Comparison of ENCODE assay signal across 8 mouse cellular contexts in the genomic region with DNA sequence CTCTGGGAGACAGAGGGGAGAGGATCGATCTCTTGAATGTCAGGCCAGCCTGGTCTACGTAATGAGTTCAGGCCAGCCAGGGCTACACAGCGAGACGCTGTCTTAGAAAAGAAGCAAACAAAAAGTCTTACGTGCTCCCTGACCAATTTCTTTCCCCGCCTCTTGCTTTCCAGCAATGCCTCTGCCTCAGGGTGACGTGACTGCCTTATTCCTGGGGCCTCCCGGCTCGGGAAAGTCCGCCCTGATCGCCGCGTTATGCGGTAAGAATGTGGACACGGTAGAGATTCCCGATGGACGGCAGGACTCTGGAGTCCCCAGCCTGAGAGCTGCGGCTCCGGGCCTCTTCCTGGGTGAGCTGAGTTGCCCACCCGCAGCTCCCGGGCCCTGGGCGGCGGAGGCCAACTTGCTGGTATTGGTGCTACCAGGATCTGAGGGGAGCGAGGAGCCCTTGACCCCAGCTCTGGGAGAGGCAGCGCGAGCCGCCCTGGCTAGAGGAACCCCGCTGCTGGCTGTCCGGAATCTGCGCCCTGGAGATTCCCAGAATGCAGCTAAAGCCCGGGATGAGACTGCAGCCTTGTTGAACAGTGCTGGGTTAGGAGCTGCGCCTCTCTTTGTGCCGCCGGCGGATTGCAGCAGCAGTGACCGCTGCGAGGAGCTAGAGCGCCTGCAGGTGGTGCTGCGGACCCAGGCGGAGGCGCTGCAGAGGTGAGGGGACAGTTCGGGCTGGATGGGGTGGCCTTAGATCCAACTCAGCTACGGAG. TPM values are rescaled to one million over a fixed set of nuclear protein-coding genes. Genes with fewer than 3 reads are reported as not detected.
DNase-seq lines count a peak whose midpoint lies in the region; ATAC-seq and TF ChIP-seq lines count a peak whose summit lies in the region.

No protein-coding gene starts in this region.

- H3K4me3 ChIP-seq in embryonic facial prominence, embryonic 12.5 days, result peak overlapping the region; percentile 57
- peak overlapping the region; percentile 61 for H3K4me3 ChIP-seq in heart, adult 2 months
- H3K4me3 ChIP-seq in liver, embryonic 11.5 days (ENCODE audit: low read depth, low read length), result peak overlapping the region; percentile 67

- WGBS in embryonic facial prominence, embryonic 12.5 days, result 1% methylated on average over 43 of the region's 43 CpGs
- 2% methylated on average over 43 of the region's 43 CpGs for WGBS in heart, adult 2 months
- 3% methylated on average over 43 of the region's 43 CpGs for WGBS in liver, embryonic 11.5 days

- no peaks in the 10 kb centered on the region for H3K9me3 ChIP-seq in embryonic facial prominence, embryonic 12.5 days
- H3K9me3 ChIP-seq in liver, embryonic 11.5 days (ENCODE audit: control insufficient read depth, low read length), result no peaks in the 10 kb centered on the region

- peak; percentile 35 for ATAC-seq in embryonic facial prominence, embryonic 12.5 days (ENCODE audit: insufficient number of reproducible peaks, insufficient read depth, low FRiP score, low TSS enrichment)
- peak; percentile 63 for ATAC-seq in liver, embryonic 11.5 days (replicated peaks; ENCODE audit: low FRiP score)

- peak; percentile 89 for TF ChIP-seq CTCF in heart, adult 2 months (IDR thresholded peaks at IDR 0.05)

- TF ChIP-seq EP300 in heart, adult 2 months (IDR thresholded peaks at IDR 0.05; ENCODE audit: insufficient read depth, low read depth, low read length), result no peak

- H3K79me2 ChIP-seq in heart, adult 2 months (replicated peaks; ENCODE audit: control insufficient read depth, insufficient read depth, low read length), result peaks cover 2% of the 10 kb centered on the region; the same call in 1 of the 2 replicates

- TF ChIP-seq POLR2A in heart, adult 2 months (IDR thresholded peaks at IDR 0.05; ENCODE audit: insufficient read depth, low read depth, low read length), result no peak

- peaks cover 33% of the 10 kb centered on the region for H3K36me3 ChIP-seq in embryonic facial prominence, embryonic 12.5 days
- H3K36me3 ChIP-seq in heart, adult 2 months (ENCODE audit: control insufficient read depth, insufficient read depth, low read length), result peaks cover 3% of the 10 kb centered on the region; the same call in 1 of the 2 replicates
- peaks cover 9% of the 10 kb centered on the region for H3K36me3 ChIP-seq in liver, embryonic 11.5 days (ENCODE audit: control insufficient read depth, insufficient read depth, low read length)
- peaks cover 9% of the 10 kb centered on the region; the same call in 1 of the 2 replicates for H3K36me3 ChIP-seq in splenic B cell, adult 2 months (ENCODE audit: control insufficient read depth, insufficient read depth, low read length, poor library complexity, severe bottlenecking)

- DNase-seq in 3T3-L1 (ENCODE audit: low read depth, low spot score), result peak; percentile 73
- DNase-seq in adrenal gland, postnatal 36 days, result peak; percentile 81 to 88
- DNase-seq in heart, adult 2 months, result peak; percentile 78 to 80
- DNase-seq in kidney, adult 8-10 months, result peak; percentile 71
- peak; percentile 80 for DNase-seq in liver, embryonic 11.5 days (ENCODE audit: low spot score)
- DNase-seq in naive thymus-derived CD4-positive, alpha-beta T cell, adult 2 months (ENCODE audit: low read depth), result peak; percentile 70
- peak; percentile 81 for DNase-seq in splenic B cell, adult 2 months (ENCODE audit: low read depth, low spot score)

- peaks cover 12% of the 10 kb centered on the region for H3K27me3 ChIP-seq in embryonic facial prominence, embryonic 12.5 days
- H3K27me3 ChIP-seq in heart, adult 2 months (ENCODE audit: control insufficient read depth, insufficient read depth, low read length), result no peaks in the 10 kb centered on the region
- H3K27me3 ChIP-seq in liver, embryonic 11.5 days (replicated peaks; ENCODE audit: control insufficient read depth, insufficient read depth, low read length), result peaks cover 13% of the 10 kb centered on the region
- no peaks in the 10 kb centered on the region for H3K27me3 ChIP-seq in splenic B cell, adult 2 months (ENCODE audit: control insufficient read depth, insufficient read depth, low read length, poor library complexity, severe bottlenecking)

- peak overlapping the region; percentile 88 for H3K4me2 ChIP-seq in embryonic facial prominence, embryonic 12.5 days (replicated peaks)
- H3K4me2 ChIP-seq in liver, embryonic 11.5 days, result peak overlapping the region; percentile 96

- intact Hi-C loops in heart, adult 2 months (cut with DNase I), result loop anchor here (5.0 to 10.0 kb wide), 3 partner anchors 61 to 443 kb away; a partner anchor contains a TSS

- H3K4me1 ChIP-seq in embryonic facial prominence, embryonic 12.5 days, result peaks cover 38% of the 10 kb centered on the region
- H3K4me1 ChIP-seq in heart, adult 2 months (ENCODE audit: control insufficient read depth, insufficient read depth, low read length), result peaks cover 2% of the 10 kb centered on the region; the same call in 1 of the 2 replicates
- H3K4me1 ChIP-seq in liver, embryonic 11.5 days (replicated peaks; ENCODE audit: control insufficient read depth, insufficient read depth, low read length), result peaks cover 15% of the 10 kb centered on the region

- H3K27ac ChIP-seq in embryonic facial prominence, embryonic 12.5 days, result peak overlapping the region; percentile 69
- peak overlapping the region; percentile 86 for H3K27ac ChIP-seq in heart, adult 2 months
- H3K27ac ChIP-seq in liver, embryonic 11.5 days (ENCODE audit: low read depth, low read length), result peak overlapping the region; percentile 71

- H3K9ac ChIP-seq in embryonic facial prominence, embryonic 12.5 days, result peak overlapping the region; percentile 77
- peak overlapping the region; percentile 67 for H3K9ac ChIP-seq in heart, adult 2 months (ENCODE audit: low read depth, low read length)
- peak overlapping the region; percentile 80 for H3K9ac ChIP-seq in liver, embryonic 11.5 days (ENCODE audit: low read depth, low read length)

RNA-seq across cellular contexts. Expression of a gene that starts 0.9 kb away (rescaled TPM):
- total RNA-seq in adrenal gland, postnatal 36 days (2021), result 10 to 100 TPM; 20.4 to 24.1 TPM
- 17.6 and 18.0 TPM in 2 replicates for polyA plus RNA-seq in embryonic facial prominence, embryonic 12.5 days (2016; fragmentation: Nextera tagmentation; extraction: Ambion mirVana)
- 10 to 100 TPM; 16.1 to 17.4 TPM for total RNA-seq in heart, adult 2 months (2021)
- 12.9 and 20.7 TPM in 2 replicates for polyA plus RNA-seq in heart, adult 2 months (2012; rRNA removed)
- 3.5 and 4.1 TPM in 2 replicates for polyA plus RNA-seq in liver, embryonic 11.5 days (2014; fragmentation: Nextera tagmentation; extraction: Ambion mirVana)

RNA-seq across cellular contexts. Expression of a gene that starts 14.5 kb away (rescaled TPM):
- total RNA-seq in adrenal gland, postnatal 36 days (2021), result not detected
- not detected in 2 replicates for polyA plus RNA-seq in embryonic facial prominence, embryonic 12.5 days (2016; fragmentation: Nextera tagmentation; extraction: Ambion mirVana)
- not detected for total RNA-seq in heart, adult 2 months (2021)
- not detected in 2 replicates for polyA plus RNA-seq in heart, adult 2 months (2012; rRNA removed)
- polyA plus RNA-seq in liver, embryonic 11.5 days (2014; fragmentation: Nextera tagmentation; extraction: Ambion mirVana), result not detected in 2 replicates

RNA-seq across cellular contexts. Expression of a gene that starts 14.7 kb away (rescaled TPM):
- 10 to 100 TPM; 37.6 to 41.3 TPM for total RNA-seq in adrenal gland, postnatal 36 days (2021)
- polyA plus RNA-seq in embryonic facial prominence, embryonic 12.5 days (2016; fragmentation: Nextera tagmentation; extraction: Ambion mirVana), result 117 and 124 TPM in 2 replicates
- 10 to 100 TPM; 25.0 to 25.6 TPM for total RNA-seq in heart, adult 2 months (2021)
- 21.8 and 25.5 TPM in 2 replicates for polyA plus RNA-seq in heart, adult 2 months (2012; rRNA removed)
- polyA plus RNA-seq in liver, embryonic 11.5 days (2014; fragmentation: Nextera tagmentation; extraction: Ambion mirVana), result 91.0 and 102 TPM in 2 replicates

RNA-seq across cellular contexts. Expression of a gene that starts 19.1 kb away (rescaled TPM):
- total RNA-seq in adrenal gland, postnatal 36 days (2021), result not detected
- polyA plus RNA-seq in embryonic facial prominence, embryonic 12.5 days (2016; fragmentation: Nextera tagmentation; extraction: Ambion mirVana), result 1.3 and 1.4 TPM in 2 replicates
- not detected for total RNA-seq in heart, adult 2 months (2021)
- 0.04 TPM in 1 of 2 replicates, not detected in the other for polyA plus RNA-seq in heart, adult 2 months (2012; rRNA removed)
- 0.34 TPM in 1 of 2 replicates, not detected in the other for polyA plus RNA-seq in liver, embryonic 11.5 days (2014; fragmentation: Nextera tagmentation; extraction: Ambion mirVana)

RNA-seq across cellular contexts. Expression of a gene that starts 24.6 kb away (rescaled TPM):
- 1 to 10 TPM; 6.0 to 6.8 TPM for total RNA-seq in adrenal gland, postnatal 36 days (2021)
- polyA plus RNA-seq in embryonic facial prominence, embryonic 12.5 days (2016; fragmentation: Nextera tagmentation; extraction: Ambion mirVana), result 100 and 113 TPM in 2 replicates
- total RNA-seq in heart, adult 2 months (2021), result 10 to 100 TPM; 14.5 to 14.9 TPM
- 12.3 and 28.7 TPM in 2 replicates for polyA plus RNA-seq in heart, adult 2 months (2012; rRNA removed)
- polyA plus RNA-seq in liver, embryonic 11.5 days (2014; fragmentation: Nextera tagmentation; extraction: Ambion mirVana), result 20.3 and 23.0 TPM in 2 replicates

Comparison
In these comparisons a context has a peak if more than half of its experiments do, and no peak if none do; other contexts are left out.
1. Peak in every context shown above with its lines: DNase-seq, ATAC-seq, H3K4me3 ChIP-seq and H3K27ac ChIP-seq.